ENCODE assay signal across 26 mouse cellular contexts in genomic region chr7:71038537-71038936, GRCm38 (mm10).
A peak's percentile ranks its signal among the peaks of the same experiment; 100 is the strongest.
DNase-seq lines count a peak whose midpoint lies in the region; ATAC-seq lines count a peak whose summit lies in the region.
"Had no signal": no experiment of that assay in that cellular context is flagged by ENCODE, and none has a peak within 500 bp of the region (broad histone marks: within the 10 kb centered on the region; RNA-seq: fewer than 3 reads in every experiment).

No protein-coding gene starts in this region.

- H3K27ac ChIP-seq in kidney, embryonic 15.5 days = 0 out of 2 replicates have a peak overlapping the region, but pooled peaks have one; percentile 42
- peak overlapping the region; percentile 57 for H3K27ac ChIP-seq in lung, embryonic 15.5 days
- peak overlapping the region; percentile 80 for H3K27ac ChIP-seq in lung, embryonic 16.5 days (ENCODE audit: low read length)
- H3K27ac ChIP-seq: embryonic facial prominence, embryonic 12.5 days; heart, adult 2 months; hindbrain, embryonic 15.5 days; limb, embryonic 12.5 days; liver, embryonic 12.5 days; macrophage had no signal

- no peak overlapping the region for H3K4me2 ChIP-seq in kidney, embryonic 15.5 days
- no peak overlapping the region for H3K4me2 ChIP-seq in lung, embryonic 15.5 days
- no peak overlapping the region for H3K4me2 ChIP-seq in lung, embryonic 16.5 days (ENCODE audit: low read depth, low read length)
- H3K4me2 ChIP-seq: embryonic facial prominence, embryonic 12.5 days; hindbrain, embryonic 15.5 days; limb, embryonic 12.5 days; liver, embryonic 12.5 days; midbrain, embryonic 11.5 days had no signal

- ATAC-seq in kidney, embryonic 15.5 days (replicated peaks; ENCODE audit: low FRiP score) = no peak
- peak; percentile 49; the same call in 1 of the 2 replicates for ATAC-seq in lung, embryonic 15.5 days (ENCODE audit: borderline replicate concordance, extremely low read depth, low FRiP score, low TSS enrichment)
- ATAC-seq in lung, embryonic 16.5 days (ENCODE audit: low read depth) = peak; percentile 85
- ATAC-seq: forebrain, embryonic 14.5 days; liver, embryonic 12.5 days had no signal

- WGBS in kidney, embryonic 15.5 days = 68% methylated on average over 5 of the region's 5 CpGs
- WGBS in lung, embryonic 15.5 days = 54% methylated on average over 5 of the region's 5 CpGs
- 59% methylated on average over 5 of the region's 5 CpGs for WGBS in lung, embryonic 16.5 days

- H3K4me3 ChIP-seq in kidney, embryonic 15.5 days (replicated peaks) = no peak overlapping the region
- no peak overlapping the region for H3K4me3 ChIP-seq in lung, embryonic 15.5 days
- H3K4me3 ChIP-seq in lung, embryonic 16.5 days (ENCODE audit: low read length) = no peak overlapping the region
- H3K4me3 ChIP-seq: embryonic facial prominence, embryonic 12.5 days; heart, adult 2 months; hindbrain, embryonic 15.5 days; limb, embryonic 12.5 days; liver, embryonic 12.5 days had no signal

- no peaks in the 10 kb centered on the region for H3K4me1 ChIP-seq in kidney, embryonic 15.5 days
- peaks cover 19% of the 10 kb centered on the region; the same call in 1 of the 2 replicates for H3K4me1 ChIP-seq in lung, embryonic 15.5 days
- H3K4me1 ChIP-seq in lung, embryonic 16.5 days (replicated peaks; ENCODE audit: control insufficient read depth, insufficient read depth, low read length) = peaks cover 6% of the 10 kb centered on the region
- H3K4me1 ChIP-seq: hindbrain, embryonic 15.5 days; liver, embryonic 12.5 days had no signal

- DNase-seq in kidney, adult 9 months = no peak
- no peak for DNase-seq in lung, postnatal 10 days
- peak; percentile 47 for DNase-seq in urinary bladder, postnatal 25 days (ENCODE audit: low spot score)
- DNase-seq in left cerebral cortex, postnatal 14 days (ENCODE audit: low spot score in 2 of 2) = no peak
- DNase-seq in neural tube, embryonic 10.5 days (ENCODE audit: extremely low spot score, low spot score) = no peak
- DNase-seq: adrenal gland, postnatal 25 days; cerebellum, adult 11 months; cerebellum, postnatal 14 days; gastrocnemius, postnatal 10 days; heart, adult 2 months; heart, postnatal 4 days; kidney, adult 2 months; layer of hippocampus, adult 9-11 months; right cerebral cortex, postnatal 4 days; thymus, postnatal 14 days had no signal

- no peaks in the 10 kb centered on the region for H3K27me3 ChIP-seq in kidney, embryonic 15.5 days
- no peaks in the 10 kb centered on the region for H3K27me3 ChIP-seq in lung, embryonic 15.5 days
- no peaks in the 10 kb centered on the region for H3K27me3 ChIP-seq in lung, embryonic 16.5 days (ENCODE audit: control insufficient read depth, insufficient read depth, low read depth, low read length)
- H3K27me3 ChIP-seq: CH12.LX; embryonic facial prominence, embryonic 12.5 days; hindbrain, embryonic 15.5 days; limb, embryonic 12.5 days; liver, embryonic 12.5 days had no signal

- intact Hi-C loops in left cerebral cortex, postnatal 14 days (cut with DNase I) = no loop called here

- H3K9ac ChIP-seq in kidney, embryonic 15.5 days = no peak overlapping the region
- H3K9ac ChIP-seq in lung, embryonic 15.5 days = no peak overlapping the region
- no peak overlapping the region for H3K9ac ChIP-seq in lung, embryonic 16.5 days (ENCODE audit: low read length)
- H3K9ac ChIP-seq: embryonic facial prominence, embryonic 12.5 days; hindbrain, embryonic 15.5 days; limb, embryonic 12.5 days; liver, embryonic 12.5 days had no signal

- H3K9me3 ChIP-seq in kidney, embryonic 15.5 days (replicated peaks) = no peaks in the 10 kb centered on the region
- no peaks in the 10 kb centered on the region for H3K9me3 ChIP-seq in lung, embryonic 15.5 days
- H3K9me3 ChIP-seq in lung, embryonic 16.5 days (ENCODE audit: control insufficient read depth, low read length) = no peaks in the 10 kb centered on the region
- H3K9me3 ChIP-seq: embryonic facial prominence, embryonic 12.5 days; hindbrain, embryonic 15.5 days; limb, embryonic 12.5 days; liver, embryonic 12.5 days had no signal

- H3K36me3 ChIP-seq in kidney, embryonic 15.5 days = no peaks in the 10 kb centered on the region
- no peaks in the 10 kb centered on the region for H3K36me3 ChIP-seq in lung, embryonic 15.5 days
- H3K36me3 ChIP-seq in lung, embryonic 16.5 days (ENCODE audit: control insufficient read depth, insufficient read depth, low read length) = no peaks in the 10 kb centered on the region
- H3K36me3 ChIP-seq: embryonic facial prominence, embryonic 12.5 days; hindbrain, embryonic 15.5 days; limb, embryonic 12.5 days; liver, embryonic 12.5 days had no signal
